Mouse (Mus musculus): ENCODE results near the gene Rgma.

DNA sequence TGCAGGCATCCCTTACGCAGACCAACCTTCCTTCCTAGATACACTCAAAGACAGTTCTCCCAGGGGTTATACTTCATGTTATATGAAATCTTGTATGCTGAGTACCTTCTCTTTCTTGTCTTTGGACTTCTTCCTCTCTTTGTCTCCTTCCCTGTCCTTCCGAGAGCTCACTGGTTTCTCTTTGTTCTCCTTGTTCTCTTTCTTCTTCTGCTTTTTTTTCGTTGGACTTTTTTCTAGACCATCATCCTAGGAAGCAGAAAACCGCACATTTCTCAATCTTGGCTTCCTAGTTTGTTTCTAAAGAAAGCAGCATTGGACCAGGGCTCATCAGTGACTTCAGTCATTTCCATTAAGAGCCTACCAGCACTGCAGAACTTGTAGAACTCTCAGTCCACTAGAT, 76.3 kb downstream of the Rgma start:
- TF ChIP-seq CTCF (IDR thresholded peaks at IDR 0.05) (no peak), EP300 (IDR thresholded peaks at IDR 0.05) (no peak)
